Mouse (Mus musculus) Muller cell, postnatal 12 days (primary cell): Measurements from ENCODE around the gene Arl6ip4.

ENCODE experiments used
- DNase-seq: peaks from one replicate; pipeline ENCODE4 v3.0.0-alpha.2; 2015; ENCODE audit errors: inconsistent ontology term

The Arl6ip4 gene

DNA sequence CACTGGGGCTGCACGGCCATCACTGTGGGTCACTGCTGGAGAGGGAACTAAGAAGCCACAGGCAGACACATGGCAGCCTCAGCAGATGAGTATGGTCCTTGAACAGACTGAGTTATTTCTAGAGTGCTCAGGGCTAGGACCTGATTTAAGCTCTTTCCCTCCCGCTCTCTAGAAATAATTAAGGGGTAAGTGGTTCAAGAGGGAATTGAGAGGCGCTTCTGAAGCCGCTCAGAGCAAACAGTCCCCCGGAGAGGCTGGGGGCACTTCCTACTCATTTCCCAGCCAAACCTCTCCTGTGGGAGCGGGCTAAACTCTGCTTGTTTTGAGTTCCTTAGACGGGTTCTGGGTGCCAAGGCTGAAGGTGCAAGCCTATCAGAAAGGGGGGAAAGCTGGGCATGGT lies 35.0 kb downstream of the Arl6ip4 start:
- no peak for DNase-seq

DNA sequence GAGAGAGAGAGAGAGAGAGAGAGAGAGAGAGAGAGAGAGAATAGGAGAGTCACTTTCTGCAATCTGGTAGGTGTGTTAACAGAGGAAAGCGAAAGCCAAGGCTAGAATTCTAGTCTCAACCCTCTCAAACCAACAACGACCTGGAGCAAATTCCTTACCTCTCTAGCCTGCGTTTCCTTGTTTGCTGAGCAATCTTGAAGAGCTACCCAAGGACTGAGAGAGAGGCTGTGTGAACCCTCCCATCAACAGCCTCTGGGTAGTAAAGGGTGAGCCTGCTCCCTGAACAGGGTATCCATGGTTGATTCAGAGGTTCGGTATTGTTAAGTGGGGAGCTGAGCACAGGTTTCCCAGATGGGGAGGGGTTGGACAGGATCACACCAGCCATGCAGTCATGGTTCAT lies 36.8 kb downstream of the Arl6ip4 start:
- no peak for DNase-seq

DNA sequence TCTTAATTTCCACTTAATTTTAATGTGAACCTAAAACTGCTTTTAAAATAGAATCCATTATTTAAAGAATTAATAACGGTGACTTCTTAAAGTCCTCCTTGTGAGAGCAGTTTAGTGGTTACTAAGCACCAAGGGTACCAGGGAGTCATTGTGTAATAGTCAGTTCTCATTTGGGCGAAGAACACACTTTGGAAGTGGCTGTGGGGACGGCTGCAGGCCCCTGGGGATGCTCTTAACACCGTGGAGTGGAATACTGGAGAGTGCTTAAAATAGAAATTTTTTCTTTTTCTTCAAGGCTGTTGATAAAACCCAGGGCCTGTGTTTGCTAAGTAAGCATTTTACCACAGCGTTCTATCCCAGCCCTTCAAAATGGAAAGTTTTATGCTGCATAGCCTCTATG lies 40.1 kb downstream of the Arl6ip4 start:
- DNase-seq: no peak

DNA sequence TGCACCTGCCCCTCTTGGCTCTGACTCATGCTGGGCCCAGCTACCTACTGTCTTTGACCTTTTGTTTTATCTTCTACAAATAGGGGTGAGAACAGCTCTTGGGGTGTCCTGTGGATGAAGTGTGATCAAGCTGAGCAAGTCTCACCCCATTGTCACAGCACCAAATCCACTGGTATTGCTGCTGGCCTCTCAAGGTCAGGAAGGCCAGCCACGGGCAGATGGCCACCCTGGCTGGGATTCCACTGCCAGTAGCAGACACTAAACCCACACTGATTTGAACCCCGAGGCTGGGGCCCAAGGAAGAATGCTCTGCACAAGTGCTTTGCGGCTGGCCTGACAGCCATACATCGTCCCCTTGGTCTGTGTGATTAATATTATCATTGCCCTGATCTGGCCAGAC lies 42.4 kb downstream of the Arl6ip4 start:
- DNase-seq: no peak

DNA sequence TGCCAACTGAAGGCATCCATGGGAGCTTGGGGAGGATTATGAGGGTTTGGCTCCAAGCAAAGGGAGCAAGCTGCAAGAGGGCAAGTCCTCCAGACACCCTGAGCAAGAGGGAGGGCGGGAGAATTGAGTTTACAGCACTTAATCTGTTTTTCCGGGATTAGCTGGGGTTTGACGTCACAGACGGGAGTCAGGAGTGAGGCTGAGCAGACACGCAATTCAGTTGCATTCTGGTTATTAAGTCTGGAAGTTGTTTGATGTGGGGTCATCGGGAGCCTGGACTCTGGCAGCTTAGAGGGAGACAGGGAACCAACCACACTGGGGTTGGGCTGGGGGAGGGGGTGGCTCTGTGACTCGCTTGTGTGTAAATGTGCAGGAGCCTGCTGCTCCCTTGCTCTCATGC lies 43.6 kb downstream of the Arl6ip4 start:
- DNase-seq: no peak

DNA sequence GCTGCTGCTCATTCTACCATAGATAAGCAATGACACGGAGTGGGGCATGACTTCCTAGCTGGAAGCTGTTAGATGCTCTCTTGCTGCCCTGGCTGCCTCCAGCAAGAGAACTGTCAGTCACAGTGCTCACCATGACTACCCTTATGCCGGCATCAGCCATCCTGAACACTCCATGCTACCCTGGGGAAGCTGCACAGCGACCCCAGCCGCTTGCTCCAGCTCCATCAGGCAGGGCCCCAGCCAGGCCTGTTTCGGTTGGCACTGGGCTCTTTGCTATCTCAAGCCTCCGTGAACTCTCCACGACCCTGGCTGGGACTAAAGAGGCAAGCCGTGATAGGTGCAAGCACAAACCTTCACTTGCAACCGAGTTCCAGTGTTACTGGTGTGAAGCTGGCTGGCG lies 45.9 kb downstream of the Arl6ip4 start:
- DNase-seq: peak; percentile 49

DNA sequence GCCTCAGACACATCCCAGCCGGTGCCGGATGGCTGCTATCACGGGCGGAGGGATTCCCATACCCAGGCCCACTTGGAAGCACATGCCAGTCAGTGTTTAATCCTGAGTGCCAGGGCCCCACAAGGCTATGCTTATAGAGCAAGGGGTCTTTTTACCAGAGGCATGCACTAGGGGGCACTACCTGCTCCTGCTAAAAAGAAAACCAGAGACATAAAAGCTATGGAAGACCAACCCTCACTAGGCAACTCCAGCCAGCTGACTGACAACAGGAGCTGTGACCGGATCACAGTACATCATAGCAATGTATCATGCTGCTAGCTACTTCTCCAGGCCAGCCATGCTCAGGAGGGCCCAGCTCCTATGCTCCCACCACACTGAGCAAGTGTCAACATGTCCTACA lies 46.7 kb downstream of the Arl6ip4 start:
- DNase-seq: peak; percentile 54

DNA sequence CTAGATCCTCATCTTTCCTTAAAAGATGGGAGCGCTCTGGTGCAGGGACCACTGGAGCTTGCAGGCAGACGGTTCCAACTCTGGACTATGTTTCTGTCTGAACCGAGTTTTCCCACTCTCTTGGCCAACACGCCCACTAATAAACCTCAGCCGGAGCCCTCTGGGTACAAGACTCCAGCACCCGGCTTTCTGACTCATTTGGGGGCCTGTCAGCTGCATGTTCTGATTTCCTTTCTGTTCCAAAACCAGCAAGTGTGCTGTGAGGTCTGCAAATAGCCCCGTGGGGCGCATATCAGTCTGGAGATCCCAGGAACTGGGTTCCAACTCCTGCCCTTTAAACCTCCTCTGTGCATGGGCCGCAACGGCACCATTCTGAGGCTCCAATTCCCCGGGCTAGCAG lies 47.6 kb downstream of the Arl6ip4 start:
- DNase-seq: no peak

DNA sequence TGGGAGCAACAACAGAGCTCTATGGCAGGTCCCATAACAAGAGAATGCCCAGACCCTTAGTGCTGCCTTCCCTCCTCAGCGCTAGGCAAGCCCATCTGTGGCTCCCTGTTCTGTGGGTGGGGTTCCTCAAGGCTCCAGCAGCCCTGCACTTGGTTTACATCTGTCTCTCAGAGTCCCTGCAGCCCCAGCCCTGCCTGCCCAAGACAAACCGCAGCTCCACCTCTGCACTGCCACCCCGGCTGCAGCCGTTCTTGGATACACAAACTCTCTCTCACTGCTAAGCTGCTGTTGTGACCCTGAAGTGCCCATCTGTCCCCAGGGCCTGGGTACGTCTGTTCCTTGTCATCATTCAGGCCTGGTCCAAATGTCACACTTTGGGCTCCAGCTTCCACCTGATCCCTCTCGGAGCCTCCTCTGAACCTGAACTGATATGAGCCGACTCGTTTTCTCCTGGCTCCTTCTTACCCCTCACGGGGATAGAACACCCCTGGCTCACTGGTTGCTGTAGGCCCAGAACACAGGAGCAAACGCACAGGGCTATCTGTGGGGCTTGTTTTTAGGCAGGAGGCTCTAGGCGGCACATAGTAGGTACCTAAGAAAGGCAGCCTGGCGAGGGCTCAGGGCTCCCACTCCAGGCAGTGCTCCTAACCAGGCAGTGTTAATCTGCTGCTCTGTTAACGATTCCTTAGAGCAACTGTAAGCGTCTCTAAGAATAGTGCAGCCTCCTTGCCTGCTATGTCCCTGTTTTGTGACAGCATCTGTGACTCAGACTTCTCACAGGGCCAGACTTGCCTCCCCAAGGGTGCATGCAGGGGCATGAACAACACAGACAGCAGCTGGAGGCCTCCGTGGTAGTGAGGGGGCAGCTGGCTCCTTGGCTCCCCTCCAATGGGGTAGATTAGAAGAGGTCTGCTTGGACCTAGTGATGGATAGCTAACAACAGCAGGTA lies 50.0 kb downstream of the Arl6ip4 start:
- peak; percentile 44 for DNase-seq

DNA sequence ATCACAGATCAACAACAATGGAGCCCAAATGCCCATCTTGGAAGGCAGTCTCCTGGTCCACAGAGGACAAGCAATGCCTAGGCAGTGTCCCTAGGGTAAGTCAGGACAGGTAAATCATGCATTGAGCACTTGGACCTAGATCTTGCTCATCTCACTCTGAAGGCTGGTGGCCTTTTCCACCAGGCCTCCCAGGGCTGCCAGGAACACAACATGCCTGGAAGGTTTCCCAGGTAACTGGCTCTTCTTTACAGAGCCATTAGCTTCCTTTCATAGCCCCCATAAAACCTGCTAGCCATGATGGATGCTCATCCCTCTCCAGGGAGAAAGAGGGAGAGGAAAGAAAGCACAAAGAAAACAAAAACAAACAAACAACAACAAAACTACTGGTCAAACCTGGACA lies 50.9 kb downstream of the Arl6ip4 start:
- DNase-seq: no peak

DNA sequence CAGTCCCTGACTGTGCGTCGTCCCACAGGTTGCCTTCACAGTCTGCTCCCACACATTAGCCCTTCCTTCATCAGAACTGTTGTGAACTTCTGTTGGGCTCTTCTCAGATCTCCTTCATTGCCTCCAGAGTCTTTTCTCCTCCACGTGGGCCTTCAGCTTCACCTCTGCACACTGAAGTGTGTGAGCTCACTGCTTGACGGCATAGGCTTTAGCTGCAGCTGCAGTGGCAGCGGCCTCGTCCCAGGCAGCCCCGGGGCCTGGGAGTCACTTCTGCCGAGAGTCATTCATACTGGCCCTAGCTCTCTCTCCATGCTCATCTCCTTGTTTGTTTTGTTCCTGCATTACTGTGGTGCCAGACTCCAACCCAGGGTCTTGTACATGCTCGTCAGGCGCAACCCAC lies 51.7 kb downstream of the Arl6ip4 start:
- DNase-seq: no peak
